Mouse (Mus musculus) lung, embryonic 14.5 days (tissue): ENCODE data around the gene Tec. TPM values are rescaled to one million over a fixed set of nuclear protein-coding genes. Genes with fewer than 3 reads are reported as not detected.

ENCODE experiments used
- ATAC-seq: fragments of 200-750 bp; cut with Nextera tagmentation; 2 replicates; pipeline ENCODE4 v1.8.0; 2017; ENCODE audit warnings: mild to moderate bottlenecking, moderate TSS enrichment, moderate library complexity; ENCODE audit not compliant: insufficient read depth
- DNase-seq: peaks from one replicate; pipeline ENCODE4 v3.0.0-alpha.2; 2015
- H3K27ac ChIP-seq: fragments of 300-500 bp; sonication (generic); 2 replicates; pipeline ENCODE4 v1.5.1; 2014; ENCODE audit warnings: low read depth, mild to moderate bottlenecking, moderate library complexity
- H3K27me3 ChIP-seq: fragments of 300-500 bp; sonication (generic); 2 replicates; pipeline ENCODE4 v1.6.1; 2014; ENCODE audit warnings: low read length, control low read depth; ENCODE audit not compliant: insufficient read depth
- H3K36me3 ChIP-seq: fragments of 300-500 bp; sonication (generic); 2 replicates; pipeline ENCODE4 v1.6.1; 2014; ENCODE audit warnings: control low read depth; ENCODE audit not compliant: insufficient read depth
- H3K4me1 ChIP-seq: fragments of 300-500 bp; sonication (generic); 2 replicates; pipeline ENCODE4 v1.6.1; 2014; ENCODE audit warnings: antibody characterized with exemption, control low read depth; ENCODE audit not compliant: insufficient read depth
- H3K4me2 ChIP-seq: fragments of 300-500 bp; sonication (generic); 2 replicates; pipeline ENCODE4 v1.6.1; 2014; ENCODE audit warnings: mild to moderate bottlenecking
- H3K4me3 ChIP-seq: fragments of 300-500 bp; sonication (generic); 2 replicates; pipeline ENCODE4 v1.5.1; 2014; ENCODE audit warnings: low read depth, low read length
- H3K9ac ChIP-seq: fragments of 300-500 bp; sonication (generic); 2 replicates; pipeline ENCODE4 v1.6.1; 2014
- H3K9me3 ChIP-seq: fragments of 300-500 bp; sonication (generic); 2 replicates; pipeline ENCODE4 v1.6.1; 2016; ENCODE audit warnings: low read depth, low read length, control low read depth
- CTCF ChIP-seq: IDR thresholded peaks from 2 replicates; pipeline ENCODE4 v1.5.1; 2016; ENCODE audit warnings: antibody characterized with exemption, low read depth
- WGBS: fragments of 180-500 bp; shearing (Covaris S2); extraction: QIAGEN DNeasy Blood & Tissue Kit; methylation state at CpG from one replicate; pipeline ENCODE4 v1.1.7; 2014; 5-methylcytosine and 5-hydroxymethylcytosine counted together
- polyA plus RNA-seq: library from polyadenylated mRNA; unstranded; fragments of >200 nt; fragmentation: Nextera tagmentation; extraction: Ambion mirVana; gene quantifications from 2 replicates; pipeline ENCODE4 v1.2.1, GENCODE M21; 2014

Tec gene
- polyA plus RNA-seq, 1 experiment from 2014 or later = 3.5 TPM

DNA sequence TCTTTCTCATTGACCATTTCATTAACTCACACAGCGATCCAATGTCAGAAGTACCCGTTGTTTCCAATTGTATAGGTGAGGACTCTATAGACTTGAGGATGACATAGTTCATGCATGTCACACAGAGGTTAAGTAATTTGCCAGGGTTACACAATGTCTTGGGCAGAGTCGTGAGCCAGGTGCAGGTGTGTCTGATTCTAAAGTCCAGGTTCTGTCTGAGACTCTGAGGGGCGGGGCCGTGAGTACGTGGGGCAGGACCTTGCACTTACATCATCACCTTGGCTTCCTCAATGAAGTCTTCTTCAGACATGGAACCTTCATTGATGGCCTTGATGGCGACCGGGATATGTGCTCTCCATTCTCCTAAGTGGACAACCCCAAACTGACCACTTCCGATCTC is 158.3 kb downstream of the Tec start:
- H3K36me3 ChIP-seq = no peaks in the 10 kb centered on the region
- H3K9ac ChIP-seq = no peak overlapping the region
- DNase-seq (no peak), ATAC-seq (no peak)
- no peak for TF ChIP-seq CTCF
- no peaks in the 10 kb centered on the region for H3K27me3 ChIP-seq
- H3K9me3 ChIP-seq = no peaks in the 10 kb centered on the region
- no peak overlapping the region for H3K4me2 ChIP-seq
- H3K4me1 ChIP-seq = no peaks in the 10 kb centered on the region
- H3K27ac ChIP-seq = no peak overlapping the region
- WGBS = 83% methylated on average over 9 of the region's 9 CpGs
- H3K4me3 ChIP-seq = no peak overlapping the region

DNA sequence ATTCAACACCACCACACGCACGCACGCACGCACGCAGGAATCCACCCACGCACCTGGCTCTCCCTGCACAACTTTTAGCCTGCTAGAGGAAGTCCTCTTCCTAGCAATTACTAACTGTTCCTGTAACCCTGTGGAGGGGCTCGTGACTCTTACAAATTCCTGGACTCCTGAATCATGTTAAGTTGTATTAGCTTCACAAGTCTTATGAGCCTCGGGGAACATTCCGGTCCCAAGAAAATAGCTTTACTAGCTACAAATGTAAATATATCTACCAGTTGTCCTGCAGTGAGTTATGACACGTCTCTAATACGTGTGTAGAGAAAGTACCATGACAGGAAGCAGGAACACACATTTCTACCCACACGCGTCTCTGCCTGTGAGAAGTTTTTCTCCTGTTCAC is 158.8 kb downstream of the Tec start:
- Histone ChIP-seq H3K27me3 (no peaks in the 10 kb centered on the region), H3K27ac (no peak overlapping the region), H3K9ac (no peak overlapping the region), H3K36me3 (no peaks in the 10 kb centered on the region), H3K9me3 (no peaks in the 10 kb centered on the region), H3K4me1 (no peaks in the 10 kb centered on the region), H3K4me3 (no peak overlapping the region), H3K4me2 (no peak overlapping the region)
- ATAC-seq = no peak
- no peak for DNase-seq
- TF ChIP-seq CTCF = no peak
- 77% methylated on average over 13 of the region's 13 CpGs for WGBS

DNA sequence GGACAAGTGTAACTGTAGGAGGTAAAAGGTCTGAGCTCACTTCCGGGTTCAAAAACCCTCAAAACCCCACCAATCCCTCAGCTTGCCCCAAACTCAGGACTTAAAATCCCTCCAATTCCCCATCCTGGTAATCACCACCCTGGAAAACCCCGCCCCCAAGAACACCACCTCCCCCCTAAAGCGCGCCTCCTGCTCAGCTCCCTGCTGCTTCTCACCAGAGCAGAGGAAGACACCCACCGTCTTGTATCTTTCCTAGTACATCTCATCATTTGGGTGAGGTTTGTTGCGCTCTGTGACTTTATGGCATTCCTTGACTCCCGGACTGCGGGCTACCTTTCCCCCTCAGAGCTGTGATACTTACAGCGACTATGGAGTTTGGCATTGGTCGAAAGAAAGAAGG is 161.6 kb downstream of the Tec start:
- ATAC-seq = no peak
- Histone ChIP-seq H3K4me3 (no peak overlapping the region), H3K9me3 (no peaks in the 10 kb centered on the region), H3K4me2 (no peak overlapping the region), H3K9ac (no peak overlapping the region), H3K36me3 (no peaks in the 10 kb centered on the region), H3K27me3 (no peaks in the 10 kb centered on the region), H3K27ac (no peak overlapping the region), H3K4me1 (no peaks in the 10 kb centered on the region)
- no peak for DNase-seq
- TF ChIP-seq CTCF = no peak
- WGBS = 56% methylated on average over 10 of the region's 10 CpGs

DNA sequence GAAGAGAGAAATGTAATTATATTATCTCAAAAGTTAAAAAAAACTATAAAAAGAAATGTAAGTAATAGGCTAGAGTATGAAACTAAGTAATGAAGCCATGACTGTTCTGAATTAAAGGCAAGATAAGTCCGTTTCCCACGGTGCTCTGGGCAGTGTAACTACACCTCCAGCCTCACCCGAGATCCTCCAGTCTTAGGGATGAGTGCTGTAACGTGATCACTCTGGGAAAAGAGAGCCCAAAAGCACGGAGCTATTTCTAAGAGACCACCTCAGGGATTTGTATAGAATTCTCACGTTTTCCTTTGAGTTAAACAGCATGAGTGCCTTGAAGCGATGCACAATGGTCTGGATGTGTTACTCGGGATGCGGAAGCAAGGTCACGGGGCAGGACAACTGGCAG is 162.2 kb downstream of the Tec start:
- no peak for TF ChIP-seq CTCF
- no peak for ATAC-seq
- Histone ChIP-seq H3K4me1 (no peaks in the 10 kb centered on the region), H3K4me3 (no peak overlapping the region), H3K9ac (no peak overlapping the region), H3K4me2 (no peak overlapping the region), H3K36me3 (no peaks in the 10 kb centered on the region), H3K27me3 (no peaks in the 10 kb centered on the region), H3K27ac (no peak overlapping the region), H3K9me3 (no peaks in the 10 kb centered on the region)
- WGBS = 50% methylated on average over 10 of the region's 10 CpGs
- DNase-seq = no peak

Other genes with a start within 250 kb of the Tec start
- gene Cnga1, start 224.2 kb downstream of the Tec start, polyA plus RNA-seq = not detected in 2 replicates
- 0.29 and 0.31 TPM in 2 replicates for gene Nipal1, start 220.7 kb downstream of the Tec start, polyA plus RNA-seq
- gene Txk, start 115.7 kb downstream of the Tec start, polyA plus RNA-seq = 0.08 TPM in 1 of 2 replicates, not detected in the other
- 23.0 and 25.1 TPM in 2 replicates for gene Slain2, start 45.8 kb upstream of the Tec start, polyA plus RNA-seq
- gene Gm10135, start 106.2 kb upstream of the Tec start, polyA plus RNA-seq = not detected in 2 replicates
- gene Slc10a4, start 138.4 kb upstream of the Tec start, polyA plus RNA-seq = 0.28 and 0.80 TPM in 2 replicates